ENCODE assay signal across 8 mouse cellular contexts in genomic region chr3:98915659-98916058, GRCm38 (mm10). TPM values are rescaled to one million over a fixed set of nuclear protein-coding genes. Genes with fewer than 3 reads are reported as not detected.
DNase-seq lines count a peak whose midpoint lies in the region; ATAC-seq and TF ChIP-seq lines count a peak whose summit lies in the region.
"Had no signal": no experiment of that assay in that cellular context is flagged by ENCODE, and none has a peak within 500 bp of the region (broad histone marks: within the 10 kb centered on the region; RNA-seq: fewer than 3 reads in every experiment).

No protein-coding gene starts in this region.

- peak; percentile 71 for ATAC-seq in forebrain, embryonic 13.5 days
- ATAC-seq in lung, embryonic 14.5 days (ENCODE audit: insufficient read depth): no peak

- no peak for TF ChIP-seq POLR2A in small intestine, adult 2 months (IDR thresholded peaks at IDR 0.05; ENCODE audit: low read depth, low read length)

- no peak overlapping the region for H3K27ac ChIP-seq in forebrain, embryonic 13.5 days
- no peak overlapping the region for H3K27ac ChIP-seq in lung, embryonic 14.5 days (ENCODE audit: low read depth)
- H3K27ac ChIP-seq in small intestine, adult 2 months (ENCODE audit: insufficient read depth, low read depth, low read length): no peak overlapping the region

- DNase-seq in spleen, postnatal 4 days (ENCODE audit: low spot score in 2 of 2): peak; percentile 13 to 69
- no peak for DNase-seq in spleen, adult 12 weeks (ENCODE audit: low spot score)
- DNase-seq in brain, adult 2 months (ENCODE audit: low read depth, low spot score): peak; percentile 62
- DNase-seq in kidney, postnatal 10 days: peak; percentile 79
- DNase-seq in lung, embryonic 14.5 days: peak; percentile 72

- 7% methylated on average over 4 of the region's 4 CpGs for WGBS in forebrain, embryonic 13.5 days
- 9% methylated on average over 4 of the region's 4 CpGs for WGBS in lung, embryonic 14.5 days
- 6% methylated on average over 4 of the region's 4 CpGs for WGBS in small intestine, adult 2 months

- no peak overlapping the region for H3K4me3 ChIP-seq in forebrain, embryonic 13.5 days
- H3K4me3 ChIP-seq in lung, embryonic 14.5 days (ENCODE audit: low read depth, low read length): no peak overlapping the region
- no peak overlapping the region for H3K4me3 ChIP-seq in small intestine, adult 2 months (ENCODE audit: low read depth, low read length)

- no peaks in the 10 kb centered on the region for H3K4me1 ChIP-seq in forebrain, embryonic 13.5 days
- H3K4me1 ChIP-seq in lung, embryonic 14.5 days (ENCODE audit: insufficient read depth): no peaks in the 10 kb centered on the region
- no peaks in the 10 kb centered on the region for H3K4me1 ChIP-seq in small intestine, adult 2 months (ENCODE audit: control insufficient read depth, insufficient read depth, insufficient read length, low read length)

- peak; percentile 72 for TF ChIP-seq CTCF in lung, embryonic 14.5 days (IDR thresholded peaks at IDR 0.05; ENCODE audit: low read depth)
- peak; percentile 65 for TF ChIP-seq CTCF in small intestine, adult 2 months (IDR thresholded peaks at IDR 0.05; ENCODE audit: extremely low read depth, insufficient read length, insufficient replicate concordance, low read depth, low read length)

- no peak overlapping the region for H3K4me2 ChIP-seq in forebrain, embryonic 13.5 days
- H3K4me2 ChIP-seq in lung, embryonic 14.5 days: no peak overlapping the region

- no peaks in the 10 kb centered on the region for H3K9me3 ChIP-seq in forebrain, embryonic 13.5 days (replicated peaks)
- no peaks in the 10 kb centered on the region for H3K9me3 ChIP-seq in lung, embryonic 14.5 days (ENCODE audit: low read depth, low read length)

- H3K9ac ChIP-seq in forebrain, embryonic 13.5 days: no peak overlapping the region
- H3K9ac ChIP-seq in lung, embryonic 14.5 days: no peak overlapping the region

- no peaks in the 10 kb centered on the region for H3K36me3 ChIP-seq in forebrain, embryonic 13.5 days (ENCODE audit: poor library complexity, severe bottlenecking)
- no peaks in the 10 kb centered on the region for H3K36me3 ChIP-seq in lung, embryonic 14.5 days (ENCODE audit: insufficient read depth)
- H3K36me3 ChIP-seq in small intestine, adult 2 months (ENCODE audit: control insufficient read depth, insufficient read depth, low read length): no peaks in the 10 kb centered on the region

- H3K27me3 ChIP-seq in forebrain, embryonic 13.5 days: no peaks in the 10 kb centered on the region
- H3K27me3 ChIP-seq in lung, embryonic 14.5 days (ENCODE audit: insufficient read depth, low read length): no peaks in the 10 kb centered on the region
- H3K27me3 ChIP-seq in small intestine, adult 2 months (ENCODE audit: control insufficient read depth, insufficient read depth, low read length): no peaks in the 10 kb centered on the region

RNA-seq across cellular contexts. Expression of gene Hao2, which starts 22.6 kb away (rescaled TPM):
- polyA plus RNA-seq in forebrain, embryonic 13.5 days (2015; fragmentation: Nextera tagmentation; extraction: Ambion mirVana): 0.08 and 0.09 TPM in 2 replicates
- polyA plus RNA-seq in lung, embryonic 14.5 days (2014; fragmentation: Nextera tagmentation; extraction: Ambion mirVana): 0.15 TPM in 1 of 2 replicates, not detected in the other
- 0.04 and 0.10 TPM in 2 replicates for polyA plus RNA-seq in small intestine, adult 2 months (2012; rRNA removed)

RNA-seq across cellular contexts. Expression of gene Hsd3b1, which starts 56.1 kb away (rescaled TPM):
- polyA plus RNA-seq in forebrain, embryonic 13.5 days (2015; fragmentation: Nextera tagmentation; extraction: Ambion mirVana): 0.13 TPM in 1 of 2 replicates, not detected in the other
- not detected in 2 replicates for polyA plus RNA-seq in lung, embryonic 14.5 days (2014; fragmentation: Nextera tagmentation; extraction: Ambion mirVana)
- polyA plus RNA-seq in small intestine, adult 2 months (2012; rRNA removed): 0.14 and 0.22 TPM in 2 replicates
- polyA plus RNA-seq: large intestine, adult 2 months had no signal
